Mouse (Mus musculus): Measurements from ENCODE around the gene Abr. TPM values are rescaled to one million over a fixed set of nuclear protein-coding genes. Genes with fewer than 3 reads are reported as not detected.

Gene Abr
- polyA plus RNA-seq, 1 experiment: 81.3 TPM

GRCm38 (mm10) chr11:76624881-76625280, 2.8 kb upstream of the Abr start:
- Histone ChIP-seq H3K79me2 (ENCODE audit: control insufficient read depth, insufficient read depth) (peaks cover 10% of the 10 kb centered on the region), H3K27me3 (ENCODE audit: control insufficient read depth, insufficient read depth, insufficient read length) (no peaks in the 10 kb centered on the region), H3K4me3 (no peak overlapping the region), H3ac (ENCODE audit: control insufficient read depth, insufficient read length) (no peak overlapping the region), H3K36me3 (ENCODE audit: control insufficient read depth, insufficient read depth) (no peaks in the 10 kb centered on the region), H3K4me2 (ENCODE audit: low read depth) (no peak overlapping the region)
- no peak for TF ChIP-seq MAX (IDR thresholded peaks at IDR 0.05; ENCODE audit: low read depth)

GRCm38 (mm10) chr11:76624071-76624470, 2.0 kb upstream of the Abr start:
- peak overlapping the region; percentile 45 for H3ac ChIP-seq (ENCODE audit: control insufficient read depth, insufficient read length)
- H3K4me3 ChIP-seq: peak overlapping the region; percentile 64
- H3K36me3 ChIP-seq (ENCODE audit: control insufficient read depth, insufficient read depth): no peaks in the 10 kb centered on the region

GRCm38 (mm10) chr11:76623206-76623961, 1.3 kb upstream of the Abr start:
- H3K79me2 ChIP-seq (ENCODE audit: control insufficient read depth, insufficient read depth): peaks cover 10% of the 10 kb centered on the region
- H3K4me2 ChIP-seq (ENCODE audit: low read depth): peak overlapping the region; percentile 92
- H3K27me3 ChIP-seq (ENCODE audit: control insufficient read depth, insufficient read depth, insufficient read length): no peaks in the 10 kb centered on the region
- no peaks in the 10 kb centered on the region for H3K36me3 ChIP-seq (ENCODE audit: control insufficient read depth, insufficient read depth)
- peak; percentile 80 for TF ChIP-seq POLR2A (IDR thresholded peaks at IDR 0.05; ENCODE audit: insufficient read length, low read depth)
- TF ChIP-seq CEBPB (IDR thresholded peaks at IDR 0.05; ENCODE audit: insufficient read depth, poor library complexity, severe bottlenecking): no peak
- TF ChIP-seq MYOD1 (IDR thresholded peaks at IDR 0.05; ENCODE audit: control insufficient read depth in 1 of 3, insufficient read length in 2 of 3, low read depth in 2 of 3): peak in 1 of 3 experiments; percentile 29
- peak; percentile 54 for TF ChIP-seq POLR2AphosphoS2 (IDR thresholded peaks at IDR 0.05; ENCODE audit: insufficient read length, low read depth)
- TF ChIP-seq MYOG (IDR thresholded peaks at IDR 0.05; ENCODE audit: control insufficient read depth in 1 of 3, insufficient read depth in 1 of 3, insufficient read length in 2 of 3, low read depth in 2 of 3): peak in 1 of 3 experiments; percentile 48
- no peak for TF ChIP-seq MAX (IDR thresholded peaks at IDR 0.05; ENCODE audit: low read depth)
- no peak for TF ChIP-seq REST (IDR thresholded peaks at IDR 0.05; ENCODE audit: insufficient read depth, insufficient read length)
- no peak for TF ChIP-seq SRF (IDR thresholded peaks at IDR 0.05; ENCODE audit: control insufficient read depth, insufficient read length, low read depth)
- no peak for TF ChIP-seq TCF3 (IDR thresholded peaks at IDR 0.05; ENCODE audit: insufficient read length, low read depth)
- TF ChIP-seq TCF12 (IDR thresholded peaks at IDR 0.05; ENCODE audit: insufficient read depth, poor library complexity, severe bottlenecking): no peak
- no peak for TF ChIP-seq USF1 (IDR thresholded peaks at IDR 0.05; ENCODE audit: low read depth)
- no peak for TF ChIP-seq E2F4 (IDR thresholded peaks at IDR 0.05; ENCODE audit: insufficient read depth)
- H3ac ChIP-seq (ENCODE audit: control insufficient read depth, insufficient read length): peak overlapping the region; percentile 45
- H3K4me3 ChIP-seq: peak overlapping the region; percentile 64

More at GRCm38 (mm10) chr11:76624071-76624470, 2.0 kb upstream of the Abr start:
- Histone ChIP-seq H3K79me2 (ENCODE audit: control insufficient read depth, insufficient read depth) (peaks cover 10% of the 10 kb centered on the region), H3K27me3 (ENCODE audit: control insufficient read depth, insufficient read depth, insufficient read length) (no peaks in the 10 kb centered on the region), H3K4me2 (ENCODE audit: low read depth) (peak overlapping the region; percentile 92)
- TF ChIP-seq POLR2AphosphoS2 (IDR thresholded peaks at IDR 0.05; ENCODE audit: insufficient read length, low read depth) (no peak), MAX (IDR thresholded peaks at IDR 0.05; ENCODE audit: low read depth) (no peak), E2F4 (IDR thresholded peaks at IDR 0.05; ENCODE audit: insufficient read depth) (no peak), SRF (IDR thresholded peaks at IDR 0.05; ENCODE audit: control insufficient read depth, insufficient read length, low read depth) (no peak), USF1 (IDR thresholded peaks at IDR 0.05; ENCODE audit: low read depth) (no peak), MYOG (IDR thresholded peaks at IDR 0.05; ENCODE audit: control insufficient read depth in 1 of 3, insufficient read depth in 1 of 3, insufficient read length in 2 of 3, low read depth in 2 of 3) (no peak), POLR2A (IDR thresholded peaks at IDR 0.05; ENCODE audit: insufficient read length, low read depth) (no peak), TCF12 (IDR thresholded peaks at IDR 0.05; ENCODE audit: insufficient read depth, poor library complexity, severe bottlenecking) (no peak), REST (IDR thresholded peaks at IDR 0.05; ENCODE audit: insufficient read depth, insufficient read length) (no peak), CEBPB (IDR thresholded peaks at IDR 0.05; ENCODE audit: insufficient read depth, poor library complexity, severe bottlenecking) (no peak), MYOD1 (IDR thresholded peaks at IDR 0.05; ENCODE audit: control insufficient read depth in 1 of 3, insufficient read length in 2 of 3, low read depth in 2 of 3) (no peak), TCF3 (IDR thresholded peaks at IDR 0.05; ENCODE audit: insufficient read length, low read depth) (no peak)

- TF ChIP-seq POLR2A (IDR thresholded peaks at IDR 0.05; ENCODE audit: insufficient read length, low read depth) (no peak), MYOD1 (IDR thresholded peaks at IDR 0.05; ENCODE audit: control insufficient read depth in 1 of 3, insufficient read length in 2 of 3, low read depth in 2 of 3) (peak in 1 of 3 experiments; percentile 0)
- Histone ChIP-seq H3K79me2 (ENCODE audit: control insufficient read depth, insufficient read depth) (peaks cover 10% of the 10 kb centered on the region), H3K4me2 (ENCODE audit: low read depth) (peak overlapping the region; percentile 92), H3ac (ENCODE audit: control insufficient read depth, insufficient read length) (peak overlapping the region; percentile 45), H3K4me3 (peak overlapping the region; percentile 64), H3K36me3 (ENCODE audit: control insufficient read depth, insufficient read depth) (no peaks in the 10 kb centered on the region), H3K27me3 (ENCODE audit: control insufficient read depth, insufficient read depth, insufficient read length) (no peaks in the 10 kb centered on the region)
Measured at GRCm38 (mm10) chr11:76622566-76623205, 572 bp upstream of the Abr start.

- Histone ChIP-seq H3ac (ENCODE audit: control insufficient read depth, insufficient read length) (no peak overlapping the region), H3K27me3 (ENCODE audit: control insufficient read depth, insufficient read depth, insufficient read length) (no peaks in the 10 kb centered on the region), H3K79me2 (ENCODE audit: control insufficient read depth, insufficient read depth) (peaks cover 28% of the 10 kb centered on the region), H3K4me3 (no peak overlapping the region), H3K4me2 (ENCODE audit: low read depth) (no peak overlapping the region), H3K36me3 (ENCODE audit: control insufficient read depth, insufficient read depth) (no peaks in the 10 kb centered on the region)
- no peak for TF ChIP-seq SRF (IDR thresholded peaks at IDR 0.05; ENCODE audit: control insufficient read depth, insufficient read length, low read depth)
- TF ChIP-seq MYOG (IDR thresholded peaks at IDR 0.05; ENCODE audit: control insufficient read depth in 1 of 3, insufficient read depth in 1 of 3, insufficient read length in 2 of 3, low read depth in 2 of 3): no peak
- no peak for TF ChIP-seq POLR2A (IDR thresholded peaks at IDR 0.05; ENCODE audit: insufficient read length, low read depth)
- no peak for TF ChIP-seq MAX (IDR thresholded peaks at IDR 0.05; ENCODE audit: low read depth)
- no peak for TF ChIP-seq CEBPB (IDR thresholded peaks at IDR 0.05; ENCODE audit: insufficient read depth, poor library complexity, severe bottlenecking)
- TF ChIP-seq USF1 (IDR thresholded peaks at IDR 0.05; ENCODE audit: low read depth): no peak
- TF ChIP-seq REST (IDR thresholded peaks at IDR 0.05; ENCODE audit: insufficient read depth, insufficient read length): no peak
- TF ChIP-seq MYOD1 (IDR thresholded peaks at IDR 0.05; ENCODE audit: control insufficient read depth in 1 of 3, insufficient read length in 2 of 3, low read depth in 2 of 3): no peak
- TF ChIP-seq E2F4 (IDR thresholded peaks at IDR 0.05; ENCODE audit: insufficient read depth): no peak
Measured at GRCm38 (mm10) chr11:76618134-76618533, 4.0 kb downstream of the Abr start.
